Mouse (Mus musculus) left cerebral cortex, postnatal 36 days (tissue): ENCODE measurements around the gene Tex2. TPM values are rescaled to one million over a fixed set of nuclear protein-coding genes. Genes with fewer than 3 reads are reported as not detected.

ENCODE experiments used
- DNase-seq, 2 experiments: peaks; one replicate each; pipeline ENCODE4 v3.0.0; 2021 to 2022; ENCODE audit warnings: low spot score in 2 of 2, mixed read lengths in 1 of 2
- intact Hi-C: fragments of 180-260 bp; cut with DNase I; formaldehyde crosslinking; loops from one replicate; pipeline ENCODE4 v1.15.1; 2025
- total RNA-seq, 2 experiments: library from RNA; stranded (reverse); gene quantifications; 2 replicates each; pipeline ENCODE4 v1.2.3; 2021

Tex2 gene
- total RNA-seq, 2 experiments from 2014 or later, result 102 to 112 TPM

DNA sequence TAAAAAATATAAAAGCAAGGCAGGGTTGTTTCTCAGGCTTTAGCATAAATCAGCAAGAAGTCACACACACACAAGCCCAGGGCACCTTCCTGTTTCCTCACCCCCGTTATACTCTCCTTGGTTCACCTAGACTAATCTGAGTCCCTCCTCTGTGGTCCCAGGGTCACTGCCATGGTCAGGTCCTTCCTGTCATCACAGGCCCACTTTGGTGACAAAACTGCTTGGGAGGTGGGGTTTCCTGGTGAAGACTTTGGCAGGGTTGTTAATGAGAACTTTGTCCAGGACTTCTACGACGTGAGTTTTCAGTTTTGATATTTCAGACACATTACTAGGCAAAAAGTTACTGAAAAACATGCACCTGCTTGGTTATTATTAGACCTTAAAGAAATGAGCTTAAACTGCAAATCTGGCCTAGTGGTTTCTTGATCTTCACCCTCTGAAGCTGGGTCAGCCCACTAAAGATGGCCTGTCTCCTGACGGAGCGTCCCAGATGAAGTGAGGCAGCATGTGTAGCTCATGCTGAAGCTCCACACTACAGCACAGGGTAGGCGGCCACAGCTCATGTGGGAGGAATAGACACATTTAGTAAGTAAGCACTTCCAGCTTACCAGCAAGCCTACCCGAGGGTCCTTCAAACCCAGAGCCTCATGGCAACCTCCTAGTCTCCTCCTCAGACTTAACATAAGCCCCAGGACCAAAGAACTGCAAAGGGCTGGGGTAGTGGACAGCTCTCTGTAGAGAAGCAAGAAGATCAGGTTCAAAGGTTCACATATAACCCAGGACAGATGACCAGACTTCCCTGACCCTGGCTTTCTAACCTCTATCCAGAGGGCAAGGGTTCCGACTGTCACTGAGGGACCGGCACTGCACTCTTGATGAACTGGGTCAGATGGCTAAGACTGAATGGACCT, 133.3 kb downstream of the Tex2 start:
- no peak for DNase-seq
- intact Hi-C loops, result no loop called here

DNA sequence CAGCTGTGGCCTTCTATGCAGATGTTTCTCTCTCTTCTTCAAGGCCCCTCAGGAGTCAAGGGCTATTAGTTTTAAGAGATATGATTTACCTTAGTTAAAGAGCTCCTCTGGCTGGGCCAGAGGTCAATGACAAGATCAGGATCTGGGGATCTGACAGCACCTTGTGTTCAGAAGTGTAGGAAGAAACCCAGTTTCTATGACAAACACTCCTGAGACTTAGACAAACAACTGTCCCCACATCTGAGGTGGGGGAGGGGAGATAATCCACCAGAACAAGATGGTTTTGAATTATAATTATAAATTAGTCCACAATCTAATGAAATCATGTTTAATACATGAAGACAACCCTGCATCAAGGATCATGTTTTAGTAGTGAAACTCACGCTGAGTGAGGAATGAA, 134.5 kb downstream of the Tex2 start:
- no peak for DNase-seq
- intact Hi-C loops, result no loop called here

GRCm38 (mm10) chr11:106477505-106478160, 135.6 kb downstream of the Tex2 start:
- intact Hi-C loops, result no loop called here
- DNase-seq, result no peak

- intact Hi-C loops, result no loop called here
- no peak for DNase-seq
These were observed 137.9 kb downstream of the Tex2 start for GRCm38 (mm10) chr11:106475309-106475708.

DNA sequence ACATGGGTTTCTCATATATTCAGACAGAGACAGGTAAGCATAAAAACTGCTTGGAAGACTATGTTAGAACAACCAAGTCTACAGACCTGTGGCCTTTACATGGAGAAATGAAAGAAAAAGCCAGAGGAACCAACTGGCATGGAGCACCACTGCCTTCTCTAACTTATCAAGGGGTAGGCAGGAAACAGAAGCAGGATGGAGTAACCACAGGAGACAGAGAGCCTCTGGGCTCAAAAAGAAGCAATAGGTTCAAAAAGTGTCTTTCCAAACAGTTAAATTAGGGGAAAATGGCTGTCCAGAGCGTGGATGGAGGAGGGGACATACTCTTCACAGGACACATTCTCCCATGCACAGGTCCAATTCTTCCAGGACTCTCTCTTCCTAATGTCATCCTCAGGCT, 141.6 kb downstream of the Tex2 start:
- intact Hi-C loops, result no loop called here
- no peak for DNase-seq

DNA sequence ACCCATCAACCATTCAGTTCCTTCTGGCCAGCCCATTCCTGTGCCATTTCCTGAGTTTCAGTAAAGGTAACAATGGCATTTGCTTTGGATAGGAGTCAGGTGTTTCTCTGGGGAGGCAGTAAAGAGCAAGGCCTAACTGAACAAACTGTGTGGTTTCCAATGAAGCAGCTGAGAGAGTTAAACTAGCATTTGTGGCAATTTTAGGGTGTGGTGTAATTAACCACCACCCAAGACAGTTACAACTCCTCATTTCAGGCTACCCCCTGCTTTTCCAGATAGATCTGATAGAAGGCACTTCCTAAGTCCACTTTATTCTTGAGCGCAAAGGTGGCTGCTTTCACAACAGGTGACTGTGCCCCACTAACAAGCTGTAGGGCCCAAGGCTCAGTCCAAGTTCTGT, 144.7 kb downstream of the Tex2 start:
- DNase-seq, result no peak
- intact Hi-C loops, result no loop called here

GRCm38 (mm10) chr11:106465932-106466331, 147.3 kb downstream of the Tex2 start:
- no peak for DNase-seq
- intact Hi-C loops, result no loop called here

DNA sequence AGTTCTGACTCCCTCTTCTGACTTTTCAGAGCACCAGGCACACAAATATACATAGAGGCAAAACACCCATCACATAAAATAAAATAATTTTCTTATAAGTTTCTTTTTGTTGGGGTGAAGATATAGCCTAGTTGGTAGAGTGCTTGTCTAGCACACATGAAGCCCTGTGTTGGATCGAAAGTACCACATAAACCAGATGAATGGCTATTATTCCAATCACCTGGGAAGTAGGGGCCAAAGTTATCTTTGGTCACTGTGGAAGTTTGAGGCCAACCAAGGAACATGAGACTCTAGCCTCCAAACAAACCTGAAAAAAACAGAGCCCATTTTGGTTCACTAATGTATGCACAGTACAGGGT, 147.7 kb downstream of the Tex2 start:
- intact Hi-C loops, result no loop called here
- no peak for DNase-seq

GRCm38 (mm10) chr11:106464681-106465544, 148.3 kb downstream of the Tex2 start:
- DNase-seq, result no peak

DNA sequence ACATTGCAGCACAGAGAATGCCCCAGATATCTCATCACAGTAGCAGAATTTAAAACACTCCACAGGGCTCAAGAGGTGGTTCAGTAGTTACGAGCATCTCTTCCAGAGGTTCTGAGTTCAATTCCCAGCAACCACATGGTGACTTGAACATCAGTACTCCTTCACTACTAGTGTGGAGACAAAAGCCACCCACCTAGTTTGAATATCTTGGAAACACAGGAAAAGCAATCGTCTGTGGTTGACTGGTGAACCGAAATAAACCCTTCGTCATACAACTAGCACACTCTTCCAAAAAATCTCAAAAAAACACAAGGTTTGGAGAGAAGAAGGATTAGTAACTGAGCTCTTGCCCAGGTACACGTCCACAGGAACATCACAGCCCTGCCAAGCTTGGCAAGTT, 149.4 kb downstream of the Tex2 start:
- intact Hi-C loops, result no loop called here
- no peak for DNase-seq

More at GRCm38 (mm10) chr11:106464681-106465544, 148.3 kb downstream of the Tex2 start:
- intact Hi-C loops, result no loop called here

- DNase-seq, result peak in 1 of 2 experiments; percentile 20
- intact Hi-C loops, result no loop called here
These were observed 150.9 kb downstream of the Tex2 start for GRCm38 (mm10) chr11:106462309-106462708.

- DNase-seq, result no peak
- intact Hi-C loops, result no loop called here
These were observed 151.9 kb downstream of the Tex2 start for GRCm38 (mm10) chr11:106461145-106461932.

DNA sequence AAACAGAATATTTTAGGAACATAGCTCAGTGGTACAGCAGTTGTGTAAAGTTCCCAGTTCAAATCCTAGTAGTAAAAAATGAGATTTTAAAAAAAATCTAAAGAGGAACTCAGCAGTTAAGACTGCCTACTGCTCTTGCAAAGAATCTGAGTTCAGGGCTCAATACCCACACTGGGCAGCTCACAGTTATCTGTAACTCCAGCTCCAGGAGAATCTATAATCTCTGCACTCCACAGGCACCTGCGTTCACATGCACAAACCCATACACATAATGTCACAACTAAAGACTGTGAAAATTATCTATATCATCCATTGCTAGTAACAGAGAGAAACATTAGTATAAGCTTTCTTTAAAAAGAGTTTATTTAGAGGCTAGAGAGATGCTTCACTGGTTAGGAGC, 152.6 kb downstream of the Tex2 start:
- DNase-seq, result no peak
- intact Hi-C loops, result no loop called here

DNA sequence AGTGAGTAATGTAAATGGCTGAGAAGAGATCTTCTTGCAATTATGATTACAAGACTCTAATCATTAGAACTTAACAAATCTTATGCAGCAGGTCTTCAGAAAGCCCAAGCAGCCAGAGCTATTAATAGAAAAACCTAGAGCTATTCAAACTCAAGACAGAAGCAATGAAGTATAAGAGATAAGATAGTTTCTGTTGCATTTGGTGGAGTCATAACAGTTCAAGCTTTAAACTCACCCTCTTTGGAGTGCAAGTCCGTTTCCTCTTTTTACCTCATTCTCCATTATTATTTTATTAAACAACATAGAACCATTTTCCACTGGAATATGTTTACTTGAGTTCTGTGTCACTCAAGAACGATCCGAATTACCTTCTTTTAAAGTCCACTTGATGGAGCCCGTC, 154.7 kb downstream of the Tex2 start:
- DNase-seq, result no peak
- intact Hi-C loops, result no loop called here

Other genes starting within 250 kb of the Tex2 start
- not detected for gene Prr29, start 248.0 kb downstream of the Tex2 start, total RNA-seq
- gene Icam2, start 225.3 kb downstream of the Tex2 start, total RNA-seq, result 1 to 10 TPM; 3.1 to 4.1 TPM
- 1 to 10 TPM; 9.8 to 9.9 TPM for gene Ern1, start 125.6 kb downstream of the Tex2 start, total RNA-seq
- gene Pecam1, start 137.2 kb upstream of the Tex2 start, total RNA-seq, result 10 to 100 TPM; 16.9 to 18.8 TPM
- gene Milr1, start 137.8 kb upstream of the Tex2 start, total RNA-seq, result under 1 TPM in 1 of 2 experiments, not detected in 1; 0.25 TPM
- 1 to 10 TPM; 3.0 to 3.2 TPM for gene Polg2, start 166.1 kb upstream of the Tex2 start, total RNA-seq
- 100 to 1,000 TPM; 574 to 675 TPM for gene Ddx5, start 175.8 kb upstream of the Tex2 start, total RNA-seq
- 10 to 100 TPM in 1 of 2 experiments, 1 to 10 TPM in 1; 8.2 to 15.8 TPM for gene Cep95, start 175.8 kb upstream of the Tex2 start, total RNA-seq